Mouse (Mus musculus): ENCODE measurements at regions not wholly inside any gene's neighbourhood (a gene's known extent, or its start where the extent isn't known, plus 50 kb on each side); places are given as distances from the start of the nearest gene placed in this dataset.
"Not testable (repeated sequence)": the region's sequence is repeated elsewhere in the genome, so short reads cannot be mapped to it uniquely, and the experiment has no call there.

- peak; percentile 77 for DNase-seq
Observed at GRCm38 (mm10) chr13:74563483-74564330, 69.9 kb upstream of the Zfp825 start.

- DNase-seq: not testable (repeated sequence)
Observed at GRCm38 (mm10) chr13:74564331-74564727, 70.5 kb upstream of the Zfp825 start.

- not testable (repeated sequence) for DNase-seq
Observed at GRCm38 (mm10) chr13:74569967-74570366, 69.4 kb upstream of the Erap1 start.
